Mouse (Mus musculus): ENCODE measurements around the gene Hkdc1.

GRCm38 (mm10) chr10:62422255-62422654, at the start of gene Hkdc1:
- no peak for TF ChIP-seq CTCF (IDR thresholded peaks at IDR 0.05; ENCODE audit: extremely low read depth, insufficient read length, insufficient replicate concordance, low read depth, low read length)
- peak; percentile 99 for TF ChIP-seq POLR2A (IDR thresholded peaks at IDR 0.05; ENCODE audit: low read depth, low read length)

Measured in small intestine, adult 2 months (tissue).